Mouse (Mus musculus): Measurements from ENCODE around the gene Armc2. TPM values are rescaled to one million over a fixed set of nuclear protein-coding genes. Genes with fewer than 3 reads are reported as not detected.

The Armc2 gene
- total and polyA plus RNA-seq, 2 experiments from 2014 or later, result 6.3 to 13.6 TPM

DNA sequence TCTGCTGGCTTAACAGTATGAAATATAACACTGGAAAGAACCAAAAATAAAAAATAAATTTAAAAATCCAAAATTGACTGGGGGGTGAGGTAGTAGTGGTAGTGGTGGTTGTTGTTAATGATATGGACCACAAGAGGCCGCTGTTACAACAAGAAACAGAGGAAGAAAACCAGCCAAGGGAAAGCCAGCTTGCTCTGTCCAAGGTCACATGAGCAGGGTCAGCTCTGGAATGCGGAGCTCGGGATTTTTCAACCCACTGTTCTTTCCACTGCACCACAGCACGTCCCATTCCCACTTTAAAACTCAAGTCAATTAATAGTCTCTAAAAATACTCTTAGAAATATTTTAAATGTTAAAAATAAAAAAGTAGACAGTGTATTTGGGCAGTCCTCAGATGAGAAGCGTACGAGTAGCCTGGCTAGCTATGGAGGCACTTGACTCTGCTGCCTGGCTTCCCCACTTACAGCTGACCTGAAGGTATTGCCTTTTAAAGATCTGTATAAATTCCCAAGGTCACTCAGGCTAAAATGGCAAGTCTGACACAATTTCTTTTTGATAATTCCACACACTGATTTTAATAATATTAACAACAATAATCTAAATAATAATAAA is 37.4 kb downstream of the Armc2 start:
- Histone ChIP-seq H3K36me3 (ENCODE audit: insufficient read depth, low read length) (no peaks in the 10 kb centered on the region), H3K9me3 (ENCODE audit: low read length) (no peaks in the 10 kb centered on the region), H3K27me3 (ENCODE audit: insufficient read depth, low read length) (no peaks in the 10 kb centered on the region), H3K9ac (replicated peaks; ENCODE audit: low read length, poor library complexity, severe bottlenecking) (no peak overlapping the region), H3K4me3 (ENCODE audit: low read depth, low read length) (no peak overlapping the region), H3K4me2 (ENCODE audit: low read depth, low read length, poor library complexity, severe bottlenecking) (no peak overlapping the region), H3K27ac (ENCODE audit: low read depth, low read length) (no peak overlapping the region), H3K4me1 (ENCODE audit: insufficient read depth, low read length) (no peaks in the 10 kb centered on the region)
- DNase-seq (ENCODE audit: low spot score) (peak; percentile 77), ATAC-seq (ENCODE audit: low FRiP score) (no peak)
- WGBS, result 30% methylated on average over 6 of the region's 6 CpGs
- TF ChIP-seq CTCF (IDR thresholded peaks at IDR 0.05), result peak; percentile 68

- Histone ChIP-seq H3K9me3 (ENCODE audit: low read length) (no peaks in the 10 kb centered on the region), H3K4me3 (ENCODE audit: low read depth, low read length) (no peak overlapping the region), H3K4me1 (ENCODE audit: insufficient read depth, low read length) (no peaks in the 10 kb centered on the region), H3K27me3 (ENCODE audit: insufficient read depth, low read length) (no peaks in the 10 kb centered on the region), H3K9ac (replicated peaks; ENCODE audit: low read length, poor library complexity, severe bottlenecking) (no peak overlapping the region), H3K4me2 (ENCODE audit: low read depth, low read length, poor library complexity, severe bottlenecking) (no peak overlapping the region), H3K36me3 (ENCODE audit: insufficient read depth, low read length) (no peaks in the 10 kb centered on the region), H3K27ac (ENCODE audit: low read depth, low read length) (no peak overlapping the region)
- ATAC-seq (ENCODE audit: low FRiP score), result no peak
- WGBS, result 84% methylated on average over 7 of the region's 7 CpGs
- TF ChIP-seq CTCF (IDR thresholded peaks at IDR 0.05), result no peak
- DNase-seq (ENCODE audit: low spot score), result no peak
These were observed 39.6 kb downstream of the Armc2 start for GRCm38 (mm10) chr10:41978403-41979234.

- DNase-seq (ENCODE audit: low spot score), result no peak
- Histone ChIP-seq H3K9me3 (ENCODE audit: low read length) (no peaks in the 10 kb centered on the region), H3K4me1 (ENCODE audit: insufficient read depth, low read length) (no peaks in the 10 kb centered on the region), H3K9ac (replicated peaks; ENCODE audit: low read length, poor library complexity, severe bottlenecking) (no peak overlapping the region), H3K4me2 (ENCODE audit: low read depth, low read length, poor library complexity, severe bottlenecking) (no peak overlapping the region), H3K27me3 (ENCODE audit: insufficient read depth, low read length) (no peaks in the 10 kb centered on the region), H3K27ac (ENCODE audit: low read depth, low read length) (no peak overlapping the region), H3K36me3 (ENCODE audit: insufficient read depth, low read length) (no peaks in the 10 kb centered on the region), H3K4me3 (ENCODE audit: low read depth, low read length) (no peak overlapping the region)
- 86% methylated on average over 9 of the region's 9 CpGs for WGBS
- no peak for TF ChIP-seq CTCF (IDR thresholded peaks at IDR 0.05)
- no peak for ATAC-seq (ENCODE audit: low FRiP score)
These were observed 45.6 kb downstream of the Armc2 start for GRCm38 (mm10) chr10:41972676-41973075.

- no peak overlapping the region for H3K27ac ChIP-seq (ENCODE audit: low read depth, low read length)
- no peaks in the 10 kb centered on the region for H3K27me3 ChIP-seq (ENCODE audit: insufficient read depth, low read length)
- H3K4me2 ChIP-seq (ENCODE audit: low read depth, low read length, poor library complexity, severe bottlenecking), result no peak overlapping the region
- no peak for TF ChIP-seq CTCF (IDR thresholded peaks at IDR 0.05)
- no peak overlapping the region for H3K9ac ChIP-seq (replicated peaks; ENCODE audit: low read length, poor library complexity, severe bottlenecking)
- no peak overlapping the region for H3K4me3 ChIP-seq (ENCODE audit: low read depth, low read length)
- ATAC-seq (ENCODE audit: low FRiP score) (no peak), DNase-seq (ENCODE audit: low spot score) (no peak)
- H3K36me3 ChIP-seq (ENCODE audit: insufficient read depth, low read length), result no peaks in the 10 kb centered on the region
- H3K9me3 ChIP-seq (ENCODE audit: low read length), result no peaks in the 10 kb centered on the region
- 87% methylated on average over 11 of the region's 11 CpGs for WGBS
- H3K4me1 ChIP-seq (ENCODE audit: insufficient read depth, low read length), result no peaks in the 10 kb centered on the region
These were observed 50.2 kb downstream of the Armc2 start for GRCm38 (mm10) chr10:41967915-41968635.

DNA sequence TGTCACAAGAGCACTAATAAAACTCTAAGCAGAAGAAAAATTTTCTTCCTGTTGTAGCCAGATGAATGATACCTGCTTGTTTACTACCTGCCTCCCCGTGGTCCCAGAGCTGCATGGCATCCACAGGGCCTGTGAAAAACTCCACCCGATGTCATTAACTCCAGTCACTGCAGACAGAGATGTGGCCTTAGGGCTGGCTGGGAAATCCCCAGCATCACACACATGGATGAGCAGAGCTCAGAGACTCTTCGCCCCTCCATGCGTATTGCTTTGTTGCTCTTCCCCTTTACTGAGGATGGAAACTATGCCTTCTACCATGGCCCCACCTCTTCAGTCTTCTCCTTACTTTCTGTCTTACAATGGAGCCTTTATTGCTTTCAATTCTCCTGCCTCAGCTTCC is 55.5 kb downstream of the Armc2 start:
- H3K27ac ChIP-seq (ENCODE audit: low read depth, low read length), result no peak overlapping the region
- H3K4me2 ChIP-seq (ENCODE audit: low read depth, low read length, poor library complexity, severe bottlenecking), result no peak overlapping the region
- no peaks in the 10 kb centered on the region for H3K9me3 ChIP-seq (ENCODE audit: low read length)
- DNase-seq (ENCODE audit: low spot score) (no peak), ATAC-seq (ENCODE audit: low FRiP score) (no peak)
- 55% methylated on average over 4 of the region's 4 CpGs for WGBS
- no peak overlapping the region for H3K9ac ChIP-seq (replicated peaks; ENCODE audit: low read length, poor library complexity, severe bottlenecking)
- H3K36me3 ChIP-seq (ENCODE audit: insufficient read depth, low read length), result no peaks in the 10 kb centered on the region
- TF ChIP-seq CTCF (IDR thresholded peaks at IDR 0.05), result no peak
- H3K4me1 ChIP-seq (ENCODE audit: insufficient read depth, low read length), result no peaks in the 10 kb centered on the region
- H3K4me3 ChIP-seq (ENCODE audit: low read depth, low read length), result no peak overlapping the region
- H3K27me3 ChIP-seq (ENCODE audit: insufficient read depth, low read length), result no peaks in the 10 kb centered on the region

DNA sequence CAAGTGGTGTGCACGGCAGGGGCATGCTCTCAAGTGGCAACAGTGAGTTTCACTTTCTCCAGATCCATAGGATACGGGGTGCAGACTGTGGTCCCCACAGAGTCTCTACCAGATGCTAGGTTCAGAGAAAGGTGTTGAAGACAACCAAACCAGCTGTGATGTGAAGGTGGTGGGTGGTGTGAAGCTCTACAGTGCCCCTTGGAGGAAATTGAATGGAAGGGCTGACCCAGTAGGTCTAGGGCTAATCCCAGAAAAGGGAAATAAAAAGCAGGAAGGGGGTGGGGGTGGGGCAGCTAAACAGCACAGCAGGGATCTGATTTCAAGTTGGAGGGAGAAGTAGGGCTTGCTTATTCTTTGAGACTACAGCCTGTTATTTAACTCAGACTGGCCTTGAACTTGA is 58.4 kb downstream of the Armc2 start:
- no peak for TF ChIP-seq CTCF (IDR thresholded peaks at IDR 0.05)
- WGBS, result 77% methylated on average over 2 of the region's 2 CpGs
- no peaks in the 10 kb centered on the region for H3K27me3 ChIP-seq (ENCODE audit: insufficient read depth, low read length)

More for the DNA sequence above, 58.4 kb downstream of the Armc2 start:
- Histone ChIP-seq H3K27ac (ENCODE audit: low read depth, low read length) (no peak overlapping the region), H3K36me3 (ENCODE audit: insufficient read depth, low read length) (no peaks in the 10 kb centered on the region), H3K4me3 (ENCODE audit: low read depth, low read length) (no peak overlapping the region), H3K4me2 (ENCODE audit: low read depth, low read length, poor library complexity, severe bottlenecking) (no peak overlapping the region), H3K9me3 (ENCODE audit: low read length) (no peaks in the 10 kb centered on the region), H3K4me1 (ENCODE audit: insufficient read depth, low read length) (no peaks in the 10 kb centered on the region), H3K9ac (replicated peaks; ENCODE audit: low read length, poor library complexity, severe bottlenecking) (no peak overlapping the region)
- ATAC-seq (ENCODE audit: low FRiP score) (no peak), DNase-seq (ENCODE audit: low spot score) (no peak)
